Mouse (Mus musculus) forebrain, embryonic 16.5 days (tissue): ENCODE measurements at regions not wholly inside any gene's neighbourhood (a gene's known extent, or its start where the extent isn't known, plus 50 kb on each side); places are given as distances from the start of the nearest gene placed in this dataset.

ENCODE experiments used
- ATAC-seq: fragments of 200-750 bp; cut with Nextera tagmentation; 2 replicates; pipeline ENCODE4 v1.8.0; 2017; ENCODE audit warnings: mild to moderate bottlenecking, moderate library complexity
- H3K27ac ChIP-seq: fragments of 300-500 bp; sonication (generic); 2 replicates; pipeline ENCODE4 v1.5.1; 2014; ENCODE audit warnings: low read length, control low read depth
- H3K27me3 ChIP-seq: fragments of 300-500 bp; sonication (generic); replicated peaks from 2 replicates; pipeline ENCODE4 v1.6.1; 2014; ENCODE audit warnings: low read length; ENCODE audit not compliant: control insufficient read depth, insufficient read depth
- H3K36me3 ChIP-seq: fragments of 300-500 bp; sonication (generic); 2 replicates; pipeline ENCODE4 v1.6.1; 2014; ENCODE audit not compliant: control insufficient read depth, insufficient read depth
- H3K4me1 ChIP-seq: fragments of 300-500 bp; sonication (generic); replicated peaks from 2 replicates; pipeline ENCODE4 v1.6.1; 2014; ENCODE audit warnings: low read length; ENCODE audit not compliant: control insufficient read depth, insufficient read depth
- H3K4me2 ChIP-seq: fragments of 300-500 bp; sonication (generic); 2 replicates; pipeline ENCODE4 v1.6.1; 2014; ENCODE audit warnings: mild to moderate bottlenecking, low read length, control low read depth
- H3K4me3 ChIP-seq: fragments of 300-500 bp; sonication (generic); replicated peaks from 2 replicates; pipeline ENCODE4 v1.5.1; 2014; ENCODE audit warnings: mild to moderate bottlenecking, low read length, control low read depth
- H3K9ac ChIP-seq: fragments of 300-500 bp; sonication (generic); replicated peaks from 2 replicates; pipeline ENCODE4 v1.6.1; 2014; ENCODE audit warnings: low read depth, low read length, control low read depth
- H3K9me3 ChIP-seq: fragments of 300-500 bp; sonication (generic); 2 replicates; pipeline ENCODE4 v1.6.1; 2016; ENCODE audit warnings: low read length; ENCODE audit not compliant: control insufficient read depth
- WGBS: fragments of 180-500 bp; shearing (Covaris S2); extraction: QIAGEN DNeasy Blood & Tissue Kit; methylation state at CpG from one replicate; pipeline ENCODE4 v1.1.7; 2014; 5-methylcytosine and 5-hydroxymethylcytosine counted together

DNA sequence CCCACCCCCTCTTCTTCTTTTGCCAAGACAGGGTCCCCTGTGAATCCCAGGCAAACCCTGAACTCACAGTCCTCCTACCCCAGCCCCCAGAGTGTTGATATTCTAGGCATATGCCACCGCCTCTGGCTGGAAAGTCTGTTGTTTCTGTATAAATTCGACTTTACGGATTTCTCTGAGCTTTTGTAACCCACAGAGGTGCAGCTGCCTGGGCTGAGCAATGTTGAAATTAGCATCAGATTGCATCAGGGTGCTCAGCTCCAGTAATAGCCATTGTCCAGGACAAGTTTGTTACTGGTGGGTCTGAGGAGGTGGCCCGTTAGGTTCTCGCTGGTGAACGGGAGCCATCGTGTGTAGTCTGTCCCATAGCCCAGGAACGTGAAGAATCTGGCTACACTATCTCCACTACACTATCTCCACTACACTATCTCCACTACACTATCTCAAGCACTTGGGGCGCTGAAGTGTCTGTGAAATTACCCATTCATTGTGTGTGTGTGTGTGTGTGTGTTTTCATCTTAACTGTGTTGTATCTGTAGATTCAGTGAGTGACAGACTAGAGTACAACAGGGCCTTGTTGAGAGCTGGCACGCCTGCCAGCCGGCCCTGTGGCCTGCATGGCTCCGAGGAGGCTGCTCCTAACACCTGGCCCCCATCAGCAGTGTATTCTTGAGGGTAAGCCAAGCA, 92.4 kb upstream of the Hnrnpk start:
- Histone ChIP-seq H3K9me3 (no peaks in the 10 kb centered on the region; the same call in 1 of the 2 replicates), H3K27me3 (no peaks in the 10 kb centered on the region), H3K4me1 (peaks cover 13% of the 10 kb centered on the region), H3K36me3 (no peaks in the 10 kb centered on the region), H3K4me3 (no peak overlapping the region), H3K9ac (no peak overlapping the region), H3K27ac (no peak overlapping the region), H3K4me2 (no peak overlapping the region)
- WGBS: 40% methylated on average over 12 of the region's 12 CpGs
- peak; percentile 40; the same call in 1 of the 2 replicates for ATAC-seq

DNA sequence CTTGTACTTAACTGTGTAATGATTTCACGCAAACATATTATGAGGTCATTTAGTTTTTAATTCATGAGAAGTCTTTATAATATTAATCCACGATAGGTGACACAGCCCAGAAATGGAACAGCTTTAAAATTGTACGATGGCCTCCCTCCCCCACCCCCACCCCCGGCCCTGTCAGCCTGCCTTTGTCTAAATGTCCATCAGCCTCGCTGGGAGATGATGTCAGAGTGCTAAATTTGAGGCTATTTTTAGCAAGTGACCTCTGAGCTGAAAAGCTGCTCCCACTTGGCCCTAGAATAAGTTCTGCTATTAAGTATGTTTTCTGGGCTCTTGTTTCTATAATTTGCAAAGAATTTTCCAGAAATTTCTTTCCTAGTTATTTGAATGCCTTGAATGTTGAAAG, 91.6 kb upstream of the Hnrnpk start:
- WGBS: 30% methylated on average over 5 of the region's 5 CpGs
- H3K27ac ChIP-seq: no peak overlapping the region

GRCm38 (mm10) chr13:58490829-58491228, 87.7 kb upstream of the Hnrnpk start:
- Histone ChIP-seq H3K27ac (no peak overlapping the region), H3K4me2 (no peak overlapping the region), H3K27me3 (no peaks in the 10 kb centered on the region), H3K36me3 (no peaks in the 10 kb centered on the region), H3K4me3 (no peak overlapping the region), H3K4me1 (peaks cover 11% of the 10 kb centered on the region), H3K9ac (no peak overlapping the region), H3K9me3 (no peaks in the 10 kb centered on the region; the same call in 1 of the 2 replicates)
- no peak for ATAC-seq
- 30% methylated on average over 8 of the region's 8 CpGs for WGBS

More for the DNA sequence above, 91.6 kb upstream of the Hnrnpk start:
- no peak for ATAC-seq
- Histone ChIP-seq H3K9ac (no peak overlapping the region), H3K27me3 (no peaks in the 10 kb centered on the region), H3K4me2 (no peak overlapping the region), H3K4me3 (no peak overlapping the region), H3K36me3 (no peaks in the 10 kb centered on the region), H3K4me1 (peaks cover 13% of the 10 kb centered on the region), H3K9me3 (no peaks in the 10 kb centered on the region; the same call in 1 of the 2 replicates)

DNA sequence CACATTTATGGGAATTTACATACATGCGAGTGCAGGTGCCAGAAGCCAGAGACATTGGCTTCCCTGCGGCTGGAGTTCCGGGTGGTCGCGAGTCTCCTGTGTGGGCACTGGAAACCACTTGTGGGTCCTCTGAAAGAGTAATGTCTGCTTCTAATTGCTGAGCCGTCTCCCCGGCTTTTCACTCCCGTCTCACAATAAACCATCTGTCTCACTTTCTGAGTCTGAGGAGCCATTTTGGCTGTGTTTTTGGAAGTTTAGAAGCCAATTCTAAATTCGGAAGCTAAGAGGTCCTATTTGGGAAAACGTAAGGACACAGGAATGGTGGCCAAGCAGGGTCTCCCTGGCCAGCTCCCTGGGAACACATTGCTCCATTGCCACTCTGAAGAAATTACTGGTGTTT, 81.9 kb upstream of the Hnrnpk start:
- no peak overlapping the region for H3K4me2 ChIP-seq
- no peak overlapping the region for H3K27ac ChIP-seq
- H3K9me3 ChIP-seq: no peaks in the 10 kb centered on the region
- WGBS: 45% methylated on average over 10 of the region's 10 CpGs
- H3K4me1 ChIP-seq: peaks cover 4% of the 10 kb centered on the region; the same call in 1 of the 2 replicates
- ATAC-seq: no peak
- no peak overlapping the region for H3K4me3 ChIP-seq
- no peaks in the 10 kb centered on the region for H3K27me3 ChIP-seq
- H3K9ac ChIP-seq: no peak overlapping the region
- H3K36me3 ChIP-seq: no peaks in the 10 kb centered on the region

DNA sequence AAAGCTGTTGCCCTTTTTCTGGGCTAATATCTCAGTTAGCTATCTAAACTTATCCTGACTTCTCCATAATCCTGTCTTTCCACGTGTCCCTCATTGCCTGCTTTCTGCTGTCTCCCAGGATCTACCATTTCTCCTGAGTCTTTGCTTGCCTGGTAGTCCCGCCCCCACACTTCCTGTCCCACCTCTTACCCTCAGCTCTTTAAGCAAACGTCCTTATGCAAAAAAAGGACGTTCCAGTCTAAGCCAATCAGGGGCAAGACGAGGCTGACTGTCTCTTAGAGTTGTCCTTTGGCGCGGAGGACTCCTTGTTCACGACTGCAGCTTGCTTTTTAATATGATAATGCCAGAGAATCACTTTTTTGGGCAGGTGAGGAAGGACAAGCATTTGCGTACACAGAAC, 79.6 kb upstream of the Hnrnpk start:
- H3K4me3 ChIP-seq: no peak overlapping the region
- H3K9ac ChIP-seq: no peak overlapping the region
- no peak overlapping the region for H3K27ac ChIP-seq
- H3K4me1 ChIP-seq: peaks cover 4% of the 10 kb centered on the region; the same call in 1 of the 2 replicates
- 69% methylated on average over 9 of the region's 9 CpGs for WGBS
- no peak for ATAC-seq
- no peaks in the 10 kb centered on the region for H3K9me3 ChIP-seq
- H3K36me3 ChIP-seq: no peaks in the 10 kb centered on the region
- H3K4me2 ChIP-seq: no peak overlapping the region
- no peaks in the 10 kb centered on the region for H3K27me3 ChIP-seq

GRCm38 (mm10) chr13:58480928-58481598, 77.9 kb upstream of the Hnrnpk start:
- no peak overlapping the region for H3K4me2 ChIP-seq

DNA sequence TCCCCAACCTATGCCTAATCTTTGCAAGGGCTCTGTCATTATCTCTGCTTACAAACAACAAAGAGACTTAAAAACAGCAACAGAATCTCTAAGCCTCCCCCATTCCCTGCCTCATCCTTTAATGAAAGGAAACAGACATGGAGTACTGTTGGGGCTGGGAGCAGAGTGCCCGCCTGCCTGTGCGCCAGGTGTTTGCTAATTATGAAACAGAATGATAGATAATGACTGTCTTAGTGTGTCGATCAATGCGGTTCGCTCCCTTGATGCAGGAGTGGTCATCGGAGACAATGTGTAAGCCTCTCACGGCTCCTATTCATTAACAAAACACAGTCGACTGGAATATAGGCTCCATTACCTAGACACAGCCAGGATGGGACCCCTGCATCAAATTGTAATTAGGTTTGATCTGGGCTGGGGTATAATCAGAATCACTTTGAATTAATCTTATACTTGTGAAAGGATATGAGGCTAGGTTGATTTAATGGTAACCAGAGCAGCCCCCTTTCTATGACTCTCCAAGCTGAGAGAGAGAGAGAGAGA, 77.3 kb upstream of the Hnrnpk start:
- H3K27me3 ChIP-seq: no peaks in the 10 kb centered on the region
- no peaks in the 10 kb centered on the region for H3K36me3 ChIP-seq
- no peak overlapping the region for H3K27ac ChIP-seq
- no peak overlapping the region for H3K4me2 ChIP-seq
- ATAC-seq: no peak
- H3K4me3 ChIP-seq: no peak overlapping the region
- WGBS: 38% methylated on average over 8 of the region's 8 CpGs
- H3K4me1 ChIP-seq: peaks cover 4% of the 10 kb centered on the region; the same call in 1 of the 2 replicates
- no peaks in the 10 kb centered on the region for H3K9me3 ChIP-seq
- no peak overlapping the region for H3K9ac ChIP-seq

More at GRCm38 (mm10) chr13:58480928-58481598, 77.9 kb upstream of the Hnrnpk start:
- Histone ChIP-seq H3K9me3 (no peaks in the 10 kb centered on the region), H3K9ac (no peak overlapping the region), H3K4me3 (no peak overlapping the region), H3K27me3 (no peaks in the 10 kb centered on the region), H3K36me3 (no peaks in the 10 kb centered on the region), H3K27ac (no peak overlapping the region), H3K4me1 (peaks cover 4% of the 10 kb centered on the region; the same call in 1 of the 2 replicates)
- WGBS: 86% methylated on average over 10 of the region's 10 CpGs
- no peak for ATAC-seq

GRCm38 (mm10) chr13:58478438-58478837, 75.3 kb upstream of the Hnrnpk start:
- H3K4me1 ChIP-seq: no peaks in the 10 kb centered on the region
- no peak overlapping the region for H3K4me3 ChIP-seq

GRCm38 (mm10) chr13:58477253-58477652, 74.1 kb upstream of the Hnrnpk start:
- H3K36me3 ChIP-seq: no peaks in the 10 kb centered on the region
- peaks cover 3% of the 10 kb centered on the region for H3K27me3 ChIP-seq
- H3K9ac ChIP-seq: no peak overlapping the region
- no peak overlapping the region for H3K4me3 ChIP-seq
- H3K4me1 ChIP-seq: peaks cover 3% of the 10 kb centered on the region; the same call in 1 of the 2 replicates
- no peak for ATAC-seq
- no peaks in the 10 kb centered on the region for H3K9me3 ChIP-seq
- WGBS: 93% methylated on average over 6 of the region's 6 CpGs
- H3K27ac ChIP-seq: no peak overlapping the region
- H3K4me2 ChIP-seq: no peak overlapping the region

More at GRCm38 (mm10) chr13:58478438-58478837, 75.3 kb upstream of the Hnrnpk start:
- no peaks in the 10 kb centered on the region for H3K27me3 ChIP-seq
- no peaks in the 10 kb centered on the region for H3K36me3 ChIP-seq
- H3K9me3 ChIP-seq: no peaks in the 10 kb centered on the region
- ATAC-seq: no peak
- H3K9ac ChIP-seq: no peak overlapping the region
- H3K4me2 ChIP-seq: no peak overlapping the region
- H3K27ac ChIP-seq: no peak overlapping the region
- WGBS: 90% methylated on average over 5 of the region's 5 CpGs
